Mouse (Mus musculus) adrenal gland, adult (tissue): ENCODE results near the gene Rcc1.

Experiments used
- DNase-seq, 2 experiments: peaks; one replicate each; pipeline ENCODE4 v3.0.0; 2022 to 2023; ENCODE audit warnings: low spot score in 1 of 2; ENCODE audit not compliant: inconsistent age in 2 of 2

Rcc1 gene

GRCm38 (mm10) chr4:132353481-132353885, at the start of gene Rcc1:
Gene Rcc1 (minus strand): TSS chr4:132353605.
- DNase-seq = peak; percentile 93 to 98

DNA sequence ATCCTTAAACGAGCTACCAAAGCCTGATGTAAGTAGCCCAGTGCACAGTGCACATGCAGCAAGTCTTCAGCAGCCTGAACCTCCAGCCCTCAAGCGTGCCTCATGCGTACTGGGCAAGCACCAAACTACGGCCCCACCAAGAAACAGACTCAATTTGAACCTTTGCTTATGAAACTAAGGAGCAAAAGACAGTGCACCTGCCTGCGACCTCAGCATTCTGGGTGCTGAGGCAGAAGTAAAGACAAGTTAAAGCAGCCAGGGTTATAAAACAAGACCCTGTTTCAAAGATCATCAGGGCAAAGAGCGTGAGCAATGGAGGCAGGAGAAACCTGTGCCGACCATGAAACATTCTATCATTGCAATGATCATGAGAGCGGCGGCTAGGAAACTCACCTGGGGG, 47.6 kb upstream of the Rcc1 start:
- DNase-seq = no peak

- no peak for DNase-seq
Observed at GRCm38 (mm10) chr4:132398863-132399262, 45.5 kb upstream of the Rcc1 start.

DNA sequence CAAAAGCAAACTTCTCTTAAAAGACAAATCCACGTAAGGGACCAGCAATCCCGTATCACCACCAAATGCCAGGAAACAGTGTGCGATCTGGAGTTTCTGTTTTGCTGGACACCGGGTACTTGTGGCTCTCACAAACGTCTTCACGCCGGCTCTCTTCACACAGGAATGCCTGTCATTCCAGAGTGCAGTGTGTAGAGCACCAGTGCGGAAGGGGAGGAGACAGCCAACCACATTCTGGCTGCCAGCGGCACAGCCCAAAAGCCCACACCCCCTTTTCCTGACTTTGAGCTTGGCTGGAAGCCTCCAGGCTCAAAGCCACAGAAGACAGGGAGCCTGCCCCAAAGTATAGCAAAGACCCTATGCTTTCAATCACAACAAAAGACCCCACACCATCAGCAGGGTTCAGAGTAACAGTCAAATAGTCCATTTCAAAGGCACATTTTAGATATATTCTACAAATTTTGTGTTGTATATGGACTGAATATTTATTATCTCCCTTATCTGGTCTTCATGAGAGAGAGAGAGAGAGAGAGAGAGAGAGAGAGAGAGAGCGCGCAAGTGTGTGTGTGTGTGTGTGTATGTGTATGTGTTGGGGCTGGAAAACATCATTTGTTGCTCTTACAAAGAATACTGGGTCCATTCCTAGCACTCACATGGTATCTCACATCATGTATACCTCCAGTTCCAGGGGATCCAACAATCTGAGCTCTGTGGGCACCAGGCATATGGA, 44.8 kb upstream of the Rcc1 start:
- DNase-seq = peak; percentile 88 to 96

DNA sequence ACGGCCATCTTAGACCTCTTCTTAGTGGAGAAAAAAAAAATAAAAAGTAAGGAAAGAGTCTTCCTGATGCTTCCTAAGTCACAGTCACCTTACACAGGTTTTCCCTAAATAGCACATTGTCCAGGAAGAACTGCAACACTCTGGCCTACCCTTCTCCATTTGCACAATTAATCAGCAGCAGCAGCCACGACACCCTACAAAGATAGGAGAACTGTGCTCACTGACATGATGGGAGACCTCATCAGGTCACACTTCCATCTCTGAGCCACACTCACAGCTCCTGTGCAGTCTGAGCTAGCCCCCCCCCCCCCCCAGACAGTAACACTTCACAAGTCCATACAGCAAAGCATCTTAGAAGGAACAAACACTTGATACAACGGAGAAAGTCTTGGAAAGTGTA, 43.7 kb upstream of the Rcc1 start:
- DNase-seq = no peak

GRCm38 (mm10) chr4:132396251-132396650, 42.8 kb upstream of the Rcc1 start:
- peak; percentile 61 to 81 for DNase-seq

DNA sequence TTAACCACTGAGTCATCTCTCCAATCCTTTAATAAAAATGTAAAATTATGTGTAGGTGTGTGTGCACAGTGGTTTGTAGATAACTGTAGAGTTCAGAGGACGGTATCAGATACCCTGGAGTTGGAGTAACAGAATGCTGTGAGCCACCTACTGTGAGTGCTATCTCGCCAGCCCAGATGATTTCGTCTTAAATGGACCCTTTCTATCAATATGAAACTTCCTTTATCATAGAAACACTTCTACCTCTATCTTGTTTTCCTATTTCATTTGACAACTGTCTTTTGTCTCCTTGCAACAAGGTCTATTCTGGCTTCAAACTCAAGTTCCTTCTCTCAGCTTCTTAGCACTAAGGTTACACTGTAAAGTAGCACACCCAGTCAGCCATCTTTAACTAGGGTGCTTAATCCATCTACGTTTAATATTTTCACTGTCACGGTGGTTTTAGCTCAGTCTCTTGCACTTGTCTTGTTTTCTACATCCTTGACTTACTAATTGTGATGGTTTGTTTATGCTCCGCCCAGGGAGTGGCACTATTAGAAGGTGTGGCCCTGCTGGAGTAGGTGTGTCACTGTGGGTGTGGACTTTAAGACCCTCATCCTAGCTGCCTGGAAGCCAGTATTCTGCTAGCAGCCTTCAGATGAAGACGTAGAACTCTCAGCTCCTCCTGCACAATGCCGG, 37.8 kb upstream of the Rcc1 start:
- no peak for DNase-seq

DNA sequence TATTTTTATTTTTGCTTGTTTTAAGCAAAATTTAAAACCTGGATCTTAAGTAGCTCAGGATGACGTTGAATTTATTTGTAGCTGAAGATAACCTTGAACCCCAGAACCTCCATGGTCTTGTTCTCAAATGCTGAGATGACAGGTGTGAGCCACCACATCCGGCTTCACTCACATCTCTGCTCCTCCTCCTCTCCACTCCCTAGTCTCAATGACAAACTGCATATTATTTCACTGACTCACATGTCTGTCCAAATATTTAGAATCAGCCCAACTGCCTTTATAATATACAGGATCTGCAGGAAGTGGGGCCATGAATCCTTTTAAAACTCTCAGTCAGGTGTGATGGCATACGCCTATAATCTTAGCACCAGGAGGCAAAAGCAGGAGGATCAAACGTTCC, 35.9 kb upstream of the Rcc1 start:
- peak in 1 of 2 experiments; percentile 60 for DNase-seq

GRCm38 (mm10) chr4:132387617-132388016, 34.2 kb upstream of the Rcc1 start:
- peak in 1 of 2 experiments; percentile 50 for DNase-seq

- no peak for DNase-seq
Observed at GRCm38 (mm10) chr4:132386846-132387245, 33.4 kb upstream of the Rcc1 start.

- DNase-seq = no peak
Observed at GRCm38 (mm10) chr4:132385771-132386410, 32.5 kb upstream of the Rcc1 start.

DNA sequence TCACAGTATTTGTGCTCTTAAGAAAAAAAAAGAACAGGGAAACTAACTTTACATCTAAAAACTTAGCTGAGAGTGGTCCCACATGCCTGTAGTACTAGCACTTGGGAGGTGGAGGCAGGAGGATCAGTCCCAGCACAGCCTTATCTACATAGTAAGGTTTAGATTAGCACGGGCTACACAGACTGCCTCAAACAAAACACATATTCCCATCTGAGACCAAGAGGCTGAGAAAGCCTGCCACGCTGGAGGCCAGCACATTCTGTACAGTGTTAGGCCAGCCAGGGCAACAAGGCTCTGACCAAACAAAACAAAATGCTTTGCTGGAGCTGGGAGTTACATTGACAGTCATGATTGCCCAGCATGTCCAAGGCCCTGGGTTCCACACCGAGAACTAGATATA, 30.1 kb upstream of the Rcc1 start:
- no peak for DNase-seq

DNA sequence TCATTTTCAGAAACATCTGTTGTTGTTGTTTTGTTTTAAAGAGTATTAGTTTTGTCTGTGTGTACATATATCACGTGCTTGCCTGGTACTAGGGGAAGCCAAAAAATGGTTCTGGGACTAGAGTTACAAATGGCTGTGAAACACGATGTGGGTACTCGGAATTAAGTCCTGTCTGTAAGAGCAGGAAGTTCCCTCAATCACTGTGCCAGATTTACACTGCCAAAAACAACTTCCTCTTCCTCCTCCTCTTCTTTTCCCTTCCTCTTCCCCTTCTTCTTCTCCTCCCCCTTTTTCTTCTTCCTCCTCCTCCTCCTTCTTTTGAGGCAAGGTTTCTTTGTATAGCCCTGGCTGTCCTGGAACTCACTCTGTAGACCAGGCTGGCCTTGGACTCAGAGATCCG, 28.9 kb upstream of the Rcc1 start:
- DNase-seq = no peak

GRCm38 (mm10) chr4:132380965-132381616, 27.7 kb upstream of the Rcc1 start:
- no peak for DNase-seq

GRCm38 (mm10) chr4:132373820-132374219, 20.4 kb upstream of the Rcc1 start:
- DNase-seq = no peak

- DNase-seq = no peak
Observed at GRCm38 (mm10) chr4:132369953-132370750, 16.7 kb upstream of the Rcc1 start.

DNA sequence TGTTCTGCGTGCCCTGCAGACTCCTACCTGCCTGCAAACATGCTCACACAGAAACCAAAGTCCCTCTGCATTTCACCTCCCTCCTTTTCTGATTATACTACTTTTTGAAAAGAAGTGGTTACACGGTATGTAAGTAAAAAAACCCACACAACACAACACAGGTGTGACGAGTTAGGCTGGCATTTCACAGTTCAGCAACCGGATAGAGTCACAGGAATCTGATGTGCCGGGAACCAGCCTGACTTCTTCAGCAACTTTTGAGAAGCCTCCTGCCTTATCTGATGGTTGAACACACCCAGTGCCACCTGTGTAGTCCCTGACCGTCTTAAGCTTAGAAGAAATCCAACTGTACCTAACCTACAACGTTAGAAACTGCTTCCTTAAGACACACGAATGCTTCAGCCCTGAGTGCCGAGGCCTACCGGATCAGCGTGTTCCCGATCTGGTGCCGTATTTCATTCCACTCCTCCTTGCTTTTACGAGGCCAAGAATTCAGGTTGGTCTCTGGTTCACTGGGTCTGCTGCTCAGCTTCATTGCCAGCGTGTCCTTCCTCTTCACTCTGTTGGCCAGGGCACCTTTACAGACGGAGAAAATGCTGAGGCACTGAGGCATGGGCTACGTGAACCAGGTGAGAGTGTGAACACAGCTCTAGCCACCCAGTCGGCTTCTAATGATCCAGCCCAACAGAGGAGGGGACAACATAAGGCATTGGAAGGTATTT, 14.2 kb upstream of the Rcc1 start:
- no peak for DNase-seq

GRCm38 (mm10) chr4:132365450-132366060, 12.2 kb upstream of the Rcc1 start:
- DNase-seq = no peak

- no peak for DNase-seq
Observed at GRCm38 (mm10) chr4:132363487-132363886, 10.1 kb upstream of the Rcc1 start.

- DNase-seq = no peak
Observed at GRCm38 (mm10) chr4:132359510-132359909, 6.1 kb upstream of the Rcc1 start.
